Mouse (Mus musculus) hindbrain, embryonic 11.5 days (tissue): ENCODE results near the gene Serinc2. TPM values are rescaled to one million over a fixed set of nuclear protein-coding genes. Genes with fewer than 3 reads are reported as not detected.

Experiments used
- ATAC-seq: fragments of 200-750 bp; cut with Nextera tagmentation; 2 replicates; pipeline ENCODE4 v1.8.0; 2017; ENCODE audit warnings: mild to moderate bottlenecking, moderate TSS enrichment, moderate library complexity; ENCODE audit not compliant: low FRiP score
- DNase-seq: peaks from one replicate; pipeline ENCODE4 v3.0.0-alpha.2; 2015; ENCODE audit warnings: low spot score
- H3K27ac ChIP-seq: fragments of 300-500 bp; sonication (generic); 2 replicates; pipeline ENCODE4 v1.5.1; 2014; ENCODE audit warnings: mild to moderate bottlenecking, low read depth, low read length
- H3K27me3 ChIP-seq: fragments of 300-500 bp; sonication (generic); 2 replicates; pipeline ENCODE4 v1.6.1; 2014; ENCODE audit warnings: mild to moderate bottlenecking, low read length, moderate library complexity, mixed read lengths; ENCODE audit not compliant: control insufficient read depth, insufficient read depth
- H3K36me3 ChIP-seq: fragments of 300-500 bp; sonication (generic); 2 replicates; pipeline ENCODE4 v1.6.1; 2014; ENCODE audit warnings: mild to moderate bottlenecking, low read length, moderate library complexity, mixed read lengths; ENCODE audit not compliant: control insufficient read depth, insufficient read depth
- H3K4me1 ChIP-seq: fragments of 300-500 bp; sonication (generic); replicated peaks from 2 replicates; pipeline ENCODE4 v1.6.1; 2014; ENCODE audit warnings: low read length, mixed read lengths; ENCODE audit not compliant: control insufficient read depth, insufficient read depth
- H3K4me2 ChIP-seq: fragments of 300-500 bp; sonication (generic); replicated peaks from 2 replicates; pipeline ENCODE4 v1.6.1; 2014; ENCODE audit warnings: mild to moderate bottlenecking, low read depth, low read length
- H3K4me3 ChIP-seq: fragments of 300-500 bp; sonication (generic); 2 replicates; pipeline ENCODE4 v1.5.1; 2014; ENCODE audit warnings: low read depth, low read length
- H3K9ac ChIP-seq: fragments of 300-500 bp; sonication (generic); 2 replicates; pipeline ENCODE4 v1.6.1; 2014; ENCODE audit warnings: low read depth, low read length
- H3K9me3 ChIP-seq: fragments of 300-500 bp; sonication (generic); 2 replicates; pipeline ENCODE4 v1.6.1; 2016; ENCODE audit warnings: low read length; ENCODE audit not compliant: control insufficient read depth
- WGBS: fragments of 180-500 bp; shearing (Covaris S2); extraction: QIAGEN DNeasy Blood & Tissue Kit; methylation state at CpG from one replicate; pipeline ENCODE4 v1.1.7; 2014; 5-methylcytosine and 5-hydroxymethylcytosine counted together
- polyA plus RNA-seq: library from polyadenylated mRNA; unstranded; fragments of >200 nt; fragmentation: Nextera tagmentation; extraction: Ambion mirVana; gene quantifications from 2 replicates; pipeline ENCODE4 v1.2.1, GENCODE M21; 2014

Serinc2 gene
- polyA plus RNA-seq, 1 experiment from 2014 or later: 57.9 TPM

GRCm38 (mm10) chr4:130264131-130264530 is 14.9 kb downstream of the Serinc2 start:
- H3K36me3 ChIP-seq: peaks cover 8% of the 10 kb centered on the region; the same call in 1 of the 2 replicates
- H3K9me3 ChIP-seq: no peaks in the 10 kb centered on the region
- no peak overlapping the region for H3K4me3 ChIP-seq
- H3K4me2 ChIP-seq: no peak overlapping the region; the same call in 1 of the 2 replicates
- peaks cover 4% of the 10 kb centered on the region; the same call in 1 of the 2 replicates for H3K4me1 ChIP-seq
- no peak overlapping the region for H3K27ac ChIP-seq
- no peak overlapping the region for H3K9ac ChIP-seq
- no peak for DNase-seq
- no peaks in the 10 kb centered on the region for H3K27me3 ChIP-seq
- ATAC-seq: peak; percentile 40; the same call in 1 of the 2 replicates
- WGBS: 17% methylated on average over 11 of the region's 11 CpGs

- Histone ChIP-seq H3K27me3 (no peaks in the 10 kb centered on the region), H3K9me3 (no peaks in the 10 kb centered on the region), H3K4me1 (peaks cover 4% of the 10 kb centered on the region; the same call in 1 of the 2 replicates), H3K36me3 (peaks cover 12% of the 10 kb centered on the region; the same call in 1 of the 2 replicates), H3K4me3 (no peak overlapping the region), H3K9ac (no peak overlapping the region), H3K4me2 (no peak overlapping the region), H3K27ac (no peak overlapping the region)
- ATAC-seq: no peak
- no peak for DNase-seq
- WGBS: 36% methylated on average over 5 of the region's 5 CpGs
Observed at GRCm38 (mm10) chr4:130260406-130260805, 18.6 kb downstream of the Serinc2 start.

GRCm38 (mm10) chr4:130252441-130253157 is 26.4 kb downstream of the Serinc2 start:
- H3K36me3 ChIP-seq: 0 out of 2 replicates have a peak, but pooled peaks cover 4% of the 10 kb centered on the region

GRCm38 (mm10) chr4:130251763-130252162 is 27.2 kb downstream of the Serinc2 start:
- Histone ChIP-seq H3K9ac (no peak overlapping the region), H3K4me3 (no peak overlapping the region), H3K36me3 (0 out of 2 replicates have a peak, but pooled peaks cover 4% of the 10 kb centered on the region), H3K27me3 (no peaks in the 10 kb centered on the region), H3K27ac (no peak overlapping the region), H3K4me1 (no peaks in the 10 kb centered on the region), H3K9me3 (no peaks in the 10 kb centered on the region), H3K4me2 (no peak overlapping the region)
- DNase-seq (no peak), ATAC-seq (no peak)
- 53% methylated on average over 3 of the region's 3 CpGs for WGBS

More at GRCm38 (mm10) chr4:130252441-130253157, 26.4 kb downstream of the Serinc2 start:
- 63% methylated on average over 8 of the region's 8 CpGs for WGBS
- ATAC-seq: no peak
- Histone ChIP-seq H3K27ac (no peak overlapping the region), H3K4me1 (no peaks in the 10 kb centered on the region), H3K27me3 (no peaks in the 10 kb centered on the region), H3K9ac (no peak overlapping the region), H3K4me3 (no peak overlapping the region), H3K9me3 (no peaks in the 10 kb centered on the region), H3K4me2 (no peak overlapping the region)
- no peak for DNase-seq

- Histone ChIP-seq H3K9ac (no peak overlapping the region), H3K4me2 (no peak overlapping the region), H3K4me3 (no peak overlapping the region), H3K9me3 (no peaks in the 10 kb centered on the region), H3K4me1 (no peaks in the 10 kb centered on the region), H3K36me3 (0 out of 2 replicates have a peak, but pooled peaks cover 4% of the 10 kb centered on the region), H3K27me3 (no peaks in the 10 kb centered on the region; the same call in 1 of the 2 replicates), H3K27ac (no peak overlapping the region)
- ATAC-seq (no peak), DNase-seq (no peak)
- WGBS: 40% methylated on average over 7 of the region's 7 CpGs
Observed at GRCm38 (mm10) chr4:130251172-130251705, 27.8 kb downstream of the Serinc2 start.

- H3K4me3 ChIP-seq: no peak overlapping the region
- no peak for DNase-seq
- WGBS: 58% methylated on average over 3 of the region's 3 CpGs
- H3K27me3 ChIP-seq: no peaks in the 10 kb centered on the region; the same call in 1 of the 2 replicates
- no peaks in the 10 kb centered on the region for H3K36me3 ChIP-seq
- H3K9me3 ChIP-seq: no peaks in the 10 kb centered on the region
- no peak overlapping the region for H3K27ac ChIP-seq
- H3K4me2 ChIP-seq: no peak overlapping the region
- no peak overlapping the region for H3K9ac ChIP-seq
- ATAC-seq: no peak
- no peaks in the 10 kb centered on the region for H3K4me1 ChIP-seq
Observed at GRCm38 (mm10) chr4:130248636-130249035, 30.4 kb downstream of the Serinc2 start.

GRCm38 (mm10) chr4:130246132-130246531 is 32.9 kb downstream of the Serinc2 start:
- no peak overlapping the region for H3K27ac ChIP-seq
- no peak overlapping the region for H3K4me3 ChIP-seq
- H3K4me2 ChIP-seq: no peak overlapping the region
- H3K9ac ChIP-seq: no peak overlapping the region
- no peaks in the 10 kb centered on the region; the same call in 1 of the 2 replicates for H3K27me3 ChIP-seq
- ATAC-seq (no peak), DNase-seq (peak; percentile 87)
- H3K36me3 ChIP-seq: no peaks in the 10 kb centered on the region
- 2% methylated on average over 6 of the region's 6 CpGs for WGBS
- H3K4me1 ChIP-seq: no peaks in the 10 kb centered on the region
- H3K9me3 ChIP-seq: no peaks in the 10 kb centered on the region

- H3K36me3 ChIP-seq: no peaks in the 10 kb centered on the region
- H3K9me3 ChIP-seq: no peaks in the 10 kb centered on the region
- H3K4me1 ChIP-seq: no peaks in the 10 kb centered on the region
- H3K9ac ChIP-seq: no peak overlapping the region
- no peak overlapping the region for H3K27ac ChIP-seq
- WGBS: 78% methylated on average over 8 of the region's 8 CpGs
- no peak overlapping the region for H3K4me3 ChIP-seq
- no peak for DNase-seq
- no peaks in the 10 kb centered on the region; the same call in 1 of the 2 replicates for H3K27me3 ChIP-seq
- no peak overlapping the region for H3K4me2 ChIP-seq
- no peak for ATAC-seq
Observed at GRCm38 (mm10) chr4:130244749-130245148, 34.3 kb downstream of the Serinc2 start.
